Mouse (Mus musculus) kidney, postnatal 0 days (tissue): ENCODE measurements at regions not wholly inside any gene's neighbourhood (a gene's known extent, or its start where the extent isn't known, plus 50 kb on each side); places are given as distances from the start of the nearest gene placed in this dataset.

Experiments used
- ATAC-seq: fragments of 200-750 bp; cut with Nextera tagmentation; replicated peaks from 2 replicates; pipeline ENCODE4 v1.8.0; 2017; ENCODE audit warnings: low read depth, moderate number of reproducible peaks, moderate TSS enrichment, moderate library complexity; ENCODE audit not compliant: low FRiP score
- DNase-seq: peaks from one replicate; pipeline ENCODE4 v3.0.0-alpha.2; 2016; ENCODE audit warnings: low spot score
- H3K27ac ChIP-seq: fragments of 300-500 bp; sonication (generic); 2 replicates; pipeline ENCODE4 v1.5.1; 2014; ENCODE audit warnings: mild to moderate bottlenecking
- H3K27me3 ChIP-seq: fragments of 300-500 bp; sonication (generic); 2 replicates; pipeline ENCODE4 v1.6.1; 2014; ENCODE audit warnings: low read length, mixed read lengths; ENCODE audit not compliant: insufficient read depth
- H3K36me3 ChIP-seq: fragments of 300-500 bp; sonication (generic); 2 replicates; pipeline ENCODE4 v1.6.1; 2014; ENCODE audit warnings: low read length, mixed read lengths; ENCODE audit not compliant: insufficient read depth
- H3K4me1 ChIP-seq: fragments of 300-500 bp; sonication (generic); replicated peaks from 2 replicates; pipeline ENCODE4 v1.6.1; 2014; ENCODE audit warnings: antibody characterized with exemption, low read length, mixed read lengths; ENCODE audit not compliant: insufficient read depth
- H3K4me2 ChIP-seq: fragments of 300-500 bp; sonication (generic); 2 replicates; pipeline ENCODE4 v1.6.1; 2014; ENCODE audit warnings: mild to moderate bottlenecking, low read length, moderate library complexity, mixed read lengths
- H3K4me3 ChIP-seq: fragments of 300-500 bp; sonication (generic); replicated peaks from 2 replicates; pipeline ENCODE4 v1.5.1; 2014; ENCODE audit warnings: low read depth, low read length
- H3K9ac ChIP-seq: fragments of 300-500 bp; sonication (generic); 2 replicates; pipeline ENCODE4 v1.6.1; 2014; ENCODE audit warnings: low read depth, low read length
- H3K9me3 ChIP-seq: fragments of 300-500 bp; sonication (generic); replicated peaks from 2 replicates; pipeline ENCODE4 v1.6.1; 2016; ENCODE audit warnings: low read length, inconsistent platforms, mixed read lengths
- CTCF ChIP-seq: IDR thresholded peaks from 2 replicates; pipeline ENCODE4 v1.5.1; 2016; ENCODE audit warnings: antibody characterized with exemption, low read depth, mild to moderate bottlenecking, moderate library complexity
- WGBS: fragments of 180-500 bp; shearing (Covaris S2); extraction: QIAGEN DNeasy Blood & Tissue Kit; methylation state at CpG from one replicate; pipeline ENCODE4 v1.1.7; 2014; 5-methylcytosine and 5-hydroxymethylcytosine counted together

- ATAC-seq (no peak), DNase-seq (no peak)
- WGBS = 96% methylated on average over 4 of the region's 4 CpGs
- TF ChIP-seq CTCF = no peak
- no peaks in the 10 kb centered on the region for H3K4me1 ChIP-seq
- no peaks in the 10 kb centered on the region for H3K27me3 ChIP-seq
- H3K9ac ChIP-seq = no peak overlapping the region
- no peak overlapping the region for H3K4me2 ChIP-seq
- H3K9me3 ChIP-seq = no peaks in the 10 kb centered on the region
- no peak overlapping the region for H3K4me3 ChIP-seq
- H3K36me3 ChIP-seq = no peaks in the 10 kb centered on the region
- H3K27ac ChIP-seq = no peak overlapping the region
These were observed 55.6 kb upstream of the Fam13c start for GRCm38 (mm10) chr10:70384689-70385088.

- no peak overlapping the region for H3K4me2 ChIP-seq
- no peak overlapping the region for H3K27ac ChIP-seq
- no peak overlapping the region for H3K4me3 ChIP-seq
- no peaks in the 10 kb centered on the region for H3K27me3 ChIP-seq
- ATAC-seq = no peak
- DNase-seq = no peak
- no peaks in the 10 kb centered on the region for H3K36me3 ChIP-seq
- H3K9me3 ChIP-seq = no peaks in the 10 kb centered on the region
- TF ChIP-seq CTCF = peak; percentile 22
- H3K9ac ChIP-seq = no peak overlapping the region
- WGBS = 89% methylated on average over 5 of the region's 5 CpGs
- H3K4me1 ChIP-seq = no peaks in the 10 kb centered on the region
These were observed 52.6 kb upstream of the Fam13c start for GRCm38 (mm10) chr10:70387729-70388128.
